Mouse (Mus musculus) gastrocnemius, adult 2 months (tissue): ENCODE results near the gene Rnf169. TPM values are rescaled to one million over a fixed set of nuclear protein-coding genes. Genes with fewer than 3 reads are reported as not detected.
A peak's percentile ranks its signal among the peaks of the same experiment; 100 is the strongest.

Experiments used
- DNase-seq: peaks from one replicate; pipeline ENCODE4 v3.0.0; 2022
- H3K27ac ChIP-seq: fragments of 200-600 bp; 2 replicates; pipeline ENCODE4 v1.8.1; 2022; ENCODE audit warnings: mild to moderate bottlenecking
- H3K4me3 ChIP-seq: fragments of 200-600 bp; 2 replicates; pipeline ENCODE4 v1.8.1; 2022; ENCODE audit warnings: mild to moderate bottlenecking, moderate library complexity
- CTCF ChIP-seq: fragments of 200-600 bp; IDR thresholded peaks from 2 replicates; pipeline ENCODE4 v1.8.1; 2022; ENCODE audit warnings: antibody characterized with exemption, mild to moderate bottlenecking, moderate library complexity
- intact Hi-C: fragments of 180-260 bp; cut with DNase I; formaldehyde crosslinking; loops from one replicate; pipeline ENCODE4 v1.15.1; 2025
- total RNA-seq, 2 experiments: library from RNA; stranded (reverse); gene quantifications; 2 replicates each; pipeline ENCODE4 v1.2.3; 2021

Rnf169 gene
- total RNA-seq, 2 experiments from 2014 or later = 8.1 to 10.0 TPM

DNA sequence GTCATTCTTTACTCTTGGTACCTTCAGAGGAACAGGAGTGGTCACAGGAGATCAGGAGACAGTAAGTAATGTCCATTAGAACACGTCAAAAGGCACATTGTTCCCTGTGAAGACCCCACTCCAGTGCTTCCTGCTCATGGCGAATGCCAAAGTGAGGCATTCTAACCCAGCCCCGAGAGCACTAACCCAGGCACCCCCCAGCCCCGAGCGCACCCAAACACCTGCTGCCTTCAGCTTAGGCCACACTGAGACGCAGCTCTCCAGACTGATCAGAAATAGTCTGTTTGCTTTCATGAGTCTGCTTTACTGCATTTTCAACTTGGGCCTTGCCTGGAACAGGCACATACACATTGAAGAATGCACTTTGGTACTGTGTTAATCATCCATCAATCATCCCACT lies 60.3 kb downstream of the Rnf169 start:
- no peak for DNase-seq
- TF ChIP-seq CTCF = no peak
- intact Hi-C loops = no loop called here

DNA sequence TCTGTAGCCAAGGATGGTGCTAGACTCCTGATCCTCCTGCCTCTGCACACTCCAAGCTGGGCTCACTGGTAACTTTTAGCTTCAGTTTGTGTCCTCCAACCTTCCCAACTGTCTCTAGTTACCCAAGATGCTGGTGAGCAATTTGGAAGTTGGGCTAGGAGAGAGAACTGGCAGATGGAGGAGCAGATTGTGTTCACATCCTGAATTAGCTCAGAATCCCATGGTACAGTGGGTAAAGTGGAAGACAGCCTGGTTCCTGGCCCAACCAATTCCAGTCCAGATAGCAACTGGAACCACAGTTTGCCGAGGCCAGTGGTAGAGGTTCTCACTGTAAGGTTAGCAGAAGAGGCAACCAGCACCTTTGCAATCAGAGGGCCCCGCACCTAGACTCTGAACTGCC lies 61.1 kb downstream of the Rnf169 start:
- DNase-seq = no peak
- no peak overlapping the region for H3K4me3 ChIP-seq
- H3K27ac ChIP-seq = no peak overlapping the region
- intact Hi-C loops = no loop called here
- TF ChIP-seq CTCF = no peak

More for the DNA sequence above, 60.3 kb downstream of the Rnf169 start:
- Histone ChIP-seq H3K4me3 (no peak overlapping the region), H3K27ac (no peak overlapping the region)

DNA sequence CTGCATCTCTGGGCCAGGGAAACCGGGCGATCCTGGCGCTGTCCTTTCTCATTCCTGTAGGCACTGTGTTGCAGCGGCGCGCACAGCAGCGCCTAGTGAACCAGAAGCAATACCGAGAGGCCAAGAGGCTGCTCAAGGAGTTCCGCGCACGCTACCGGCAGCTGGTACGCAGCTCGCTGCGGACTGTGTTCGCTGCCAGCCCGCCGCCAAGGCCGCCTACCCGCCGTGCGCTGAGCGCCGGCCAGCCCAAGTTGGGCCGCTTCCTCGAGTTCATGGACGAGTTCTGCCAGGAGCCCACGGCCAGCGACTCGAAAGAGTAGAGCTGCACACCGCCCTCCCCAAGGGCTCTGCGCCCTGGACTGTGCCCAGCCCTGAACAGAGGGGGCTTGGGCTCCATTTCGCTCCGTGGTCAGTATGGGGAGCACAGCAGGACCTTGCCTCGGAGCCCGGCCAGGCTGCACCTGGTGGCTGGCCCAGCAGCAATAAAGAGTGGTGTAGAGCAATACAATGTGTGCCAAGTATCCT lies 62.9 kb downstream of the Rnf169 start:
- DNase-seq = peak; percentile 77
- no peak for TF ChIP-seq CTCF
- intact Hi-C loops = no loop called here
- peak overlapping the region; percentile 65 for H3K4me3 ChIP-seq
- H3K27ac ChIP-seq = peak overlapping the region; percentile 50; the same call in 1 of the 2 replicates

DNA sequence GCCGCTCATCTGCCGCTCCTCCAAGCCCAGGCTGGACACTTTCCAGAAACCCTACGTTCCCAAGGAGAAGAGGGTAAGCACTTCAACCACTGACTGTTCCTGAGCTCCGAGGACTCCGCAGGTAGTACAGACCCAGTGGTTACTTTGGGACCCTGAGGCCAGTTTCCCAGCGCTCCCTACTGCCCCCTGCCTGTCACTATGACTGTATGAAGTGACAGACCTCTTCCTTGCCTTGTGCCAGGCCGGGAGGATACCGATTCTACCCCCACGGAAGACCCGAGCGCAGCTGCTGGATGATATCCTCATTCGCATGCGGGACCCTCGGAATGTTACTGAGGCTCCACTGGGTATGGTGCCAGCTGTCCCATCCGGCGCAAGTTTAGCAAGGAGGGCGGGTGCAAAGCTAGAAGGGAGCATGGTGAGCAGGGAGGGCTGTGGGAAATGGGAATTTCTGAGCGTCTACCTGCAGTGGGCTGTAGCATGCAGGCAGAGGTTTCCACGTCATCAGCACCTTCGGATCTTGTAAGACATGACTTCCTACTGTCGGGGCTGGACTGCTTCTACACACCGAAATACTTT lies 63.4 kb downstream of the Rnf169 start:
- Histone ChIP-seq H3K4me3 (peak overlapping the region; percentile 65), H3K27ac (peak overlapping the region; percentile 50; the same call in 1 of the 2 replicates)
- intact Hi-C loops = no loop called here
- DNase-seq = peak; percentile 68
- TF ChIP-seq CTCF = peak; percentile 77

DNA sequence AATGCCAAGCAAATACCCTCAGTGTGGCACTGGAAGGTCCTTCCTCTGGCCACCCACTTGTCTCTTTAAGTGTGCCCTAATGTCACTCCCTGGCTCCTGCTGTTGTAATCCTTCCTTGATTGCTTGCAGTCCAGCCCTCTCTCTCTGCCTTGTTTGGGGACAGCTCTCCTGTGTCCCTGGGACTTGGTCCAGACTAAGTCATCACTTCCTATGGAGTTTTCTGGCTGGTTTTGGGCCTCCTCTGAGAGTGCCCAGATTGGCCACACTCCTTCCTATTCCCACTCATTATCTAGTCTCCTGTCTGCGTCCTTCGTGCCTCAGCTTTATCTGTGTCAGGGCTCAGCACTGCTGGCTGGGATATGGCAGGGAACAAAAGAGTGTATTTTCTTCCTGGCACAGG lies 64.7 kb downstream of the Rnf169 start:
- DNase-seq = no peak
- Histone ChIP-seq H3K4me3 (no peak overlapping the region), H3K27ac (no peak overlapping the region)
- intact Hi-C loops = no loop called here
- TF ChIP-seq CTCF = no peak

DNA sequence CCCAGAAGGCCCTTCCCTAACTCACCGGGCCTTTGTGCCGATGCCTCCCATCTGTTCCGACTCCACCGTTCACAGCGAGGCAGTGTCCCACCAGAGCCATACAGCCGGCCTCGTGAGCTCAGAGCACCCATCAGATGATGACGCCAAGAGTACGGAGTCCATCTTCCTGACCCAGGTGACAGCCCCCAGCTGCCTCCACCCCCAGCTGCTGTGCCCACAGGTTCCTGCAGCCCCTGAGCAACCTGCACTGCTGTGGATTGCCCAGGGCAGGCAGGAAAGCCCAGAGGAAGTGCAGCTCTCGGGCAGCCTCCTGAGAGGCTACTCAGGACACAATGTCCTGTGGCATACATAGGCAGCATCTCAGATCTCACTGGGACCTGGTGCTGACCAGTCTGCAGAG lies 65.9 kb downstream of the Rnf169 start:
- no peak overlapping the region for H3K27ac ChIP-seq

DNA sequence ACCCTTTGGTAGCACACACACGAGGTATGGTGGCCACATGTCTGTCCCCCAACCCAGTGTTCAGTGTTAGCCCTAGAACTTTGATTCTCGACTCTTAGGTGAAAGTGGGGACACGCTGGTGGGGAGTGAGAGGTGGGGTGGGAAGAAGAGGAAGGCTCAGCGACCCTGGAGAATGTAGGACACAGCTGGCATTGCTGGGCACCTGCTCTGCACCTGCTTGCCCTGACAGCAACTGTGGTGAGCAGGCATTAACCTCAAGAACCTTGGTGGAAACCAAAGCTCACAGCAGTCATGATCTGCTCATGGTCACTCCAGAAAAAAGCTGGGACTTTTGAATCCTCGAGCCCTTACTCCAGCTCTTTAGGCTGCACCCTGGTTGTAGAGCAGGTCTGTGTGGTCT lies 69.2 kb downstream of the Rnf169 start:
- H3K4me3 ChIP-seq = no peak overlapping the region
- intact Hi-C loops = no loop called here
- no peak overlapping the region for H3K27ac ChIP-seq
- no peak for DNase-seq
- TF ChIP-seq CTCF = no peak

More for the DNA sequence above, 65.9 kb downstream of the Rnf169 start:
- no peak for DNase-seq
- intact Hi-C loops = no loop called here
- H3K4me3 ChIP-seq = no peak overlapping the region
- no peak for TF ChIP-seq CTCF

DNA sequence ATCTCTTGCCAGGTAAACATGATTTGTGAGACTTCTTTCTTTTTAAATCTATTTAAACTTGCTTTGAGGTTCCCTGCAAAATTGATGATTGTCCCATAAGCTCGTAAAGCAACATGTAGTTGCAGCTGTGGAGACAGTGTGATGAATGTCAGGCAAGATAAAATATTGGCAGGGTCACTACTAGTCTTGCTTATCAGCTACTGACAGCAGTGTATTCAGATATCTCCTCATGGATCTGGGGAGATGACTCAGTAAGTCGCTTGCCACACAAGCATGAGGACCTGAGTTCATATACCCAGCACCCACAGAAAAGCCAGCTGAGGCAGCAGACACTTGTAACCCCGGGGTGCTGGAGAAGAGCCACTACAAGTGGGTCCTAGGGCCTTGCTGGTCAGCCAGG lies 72.8 kb downstream of the Rnf169 start:
- Histone ChIP-seq H3K27ac (no peak overlapping the region), H3K4me3 (no peak overlapping the region)
- intact Hi-C loops = no loop called here
- no peak for TF ChIP-seq CTCF
- DNase-seq = no peak

DNA sequence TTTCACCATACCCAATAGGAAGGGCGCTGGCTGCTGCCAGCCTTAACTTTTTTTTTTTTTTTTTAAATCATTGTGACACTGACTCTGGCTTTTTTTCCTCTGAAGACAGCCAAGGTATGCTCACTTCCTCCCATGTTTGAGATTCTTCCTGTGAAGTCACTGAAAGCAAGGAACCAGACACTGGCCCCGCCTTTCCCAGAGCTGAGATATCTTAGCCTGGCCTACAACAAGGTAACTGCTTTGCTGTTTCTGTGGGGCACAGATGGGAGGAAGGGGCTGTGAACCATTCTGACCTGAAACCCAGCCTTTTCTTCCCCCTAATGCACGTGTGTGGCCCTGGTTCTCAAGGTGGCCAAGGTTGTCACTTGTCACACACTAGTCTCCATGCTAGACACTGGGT lies 73.9 kb downstream of the Rnf169 start:
- intact Hi-C loops = no loop called here
- DNase-seq = no peak
- TF ChIP-seq CTCF = no peak
- Histone ChIP-seq H3K4me3 (no peak overlapping the region), H3K27ac (no peak overlapping the region)

DNA sequence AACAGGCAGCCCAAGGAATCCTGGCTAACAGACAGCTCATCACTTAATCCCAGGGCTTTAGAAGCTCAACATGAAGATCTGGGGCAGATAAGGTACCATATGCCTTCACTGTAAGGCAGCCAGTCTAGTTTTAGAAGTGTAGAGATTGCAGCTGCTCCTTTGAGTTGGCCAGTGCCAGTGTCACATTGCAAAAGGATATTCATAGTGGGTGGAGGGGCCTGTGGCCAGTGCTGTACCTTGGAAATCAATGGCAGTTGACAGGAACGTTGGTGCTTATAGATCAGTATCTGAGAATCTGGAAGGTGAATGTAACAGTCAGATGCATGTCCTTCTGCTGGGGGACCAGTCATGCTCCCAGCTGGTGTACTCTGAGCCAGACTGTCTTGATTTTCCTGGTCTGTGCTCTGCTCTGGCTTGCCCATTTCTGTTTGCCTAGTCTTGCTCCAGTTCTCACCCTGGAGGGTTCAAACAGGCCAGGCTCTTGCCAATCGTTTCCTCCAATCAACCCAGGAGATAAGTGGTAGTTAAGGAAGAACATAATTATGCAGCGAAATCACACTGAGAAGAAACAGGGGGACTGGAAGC lies 75.7 kb downstream of the Rnf169 start:
- H3K4me3 ChIP-seq = no peak overlapping the region
- intact Hi-C loops = no loop called here
- TF ChIP-seq CTCF = no peak
- DNase-seq = peak; percentile 52
- peak overlapping the region; percentile 79 for H3K27ac ChIP-seq

DNA sequence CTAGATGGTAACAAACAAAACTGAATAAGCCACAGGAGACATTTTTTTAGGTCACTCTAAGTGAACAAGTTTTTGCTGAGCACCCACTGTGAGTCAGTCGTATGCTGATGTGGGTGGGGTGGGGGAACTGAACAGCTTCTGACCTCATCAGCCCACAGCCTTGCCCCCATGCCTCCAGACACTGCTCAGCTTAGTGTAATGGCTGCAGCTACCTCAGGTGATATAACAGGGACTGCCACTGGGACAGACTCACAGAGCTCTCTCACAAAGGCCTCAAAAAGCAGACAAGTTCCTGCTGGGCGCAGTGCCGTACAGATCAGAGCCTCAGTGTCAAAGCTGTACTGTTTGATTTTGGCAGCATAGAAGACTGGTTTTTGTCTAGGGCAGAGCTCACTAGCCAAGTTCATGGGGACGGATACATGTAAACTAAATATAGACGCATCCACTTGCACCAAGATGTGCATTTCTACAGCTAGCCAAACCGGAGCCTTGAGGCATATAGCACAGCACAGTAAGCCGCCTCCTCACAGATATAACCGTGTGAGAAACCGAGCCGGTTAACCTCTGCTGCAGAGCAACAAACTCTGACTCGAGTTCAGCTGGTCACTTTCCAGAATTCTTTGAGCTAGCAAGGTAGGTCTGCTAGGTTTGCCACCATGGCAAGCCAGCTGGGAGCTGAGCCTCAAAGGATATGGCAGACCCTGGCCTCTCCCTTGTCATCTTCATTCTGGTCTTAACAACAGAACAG lies 77.2 kb downstream of the Rnf169 start:
- no peak for TF ChIP-seq CTCF
- intact Hi-C loops = no loop called here
- peak; percentile 51 for DNase-seq
- H3K27ac ChIP-seq = peak overlapping the region; percentile 67
- H3K4me3 ChIP-seq = peak overlapping the region; percentile 11

DNA sequence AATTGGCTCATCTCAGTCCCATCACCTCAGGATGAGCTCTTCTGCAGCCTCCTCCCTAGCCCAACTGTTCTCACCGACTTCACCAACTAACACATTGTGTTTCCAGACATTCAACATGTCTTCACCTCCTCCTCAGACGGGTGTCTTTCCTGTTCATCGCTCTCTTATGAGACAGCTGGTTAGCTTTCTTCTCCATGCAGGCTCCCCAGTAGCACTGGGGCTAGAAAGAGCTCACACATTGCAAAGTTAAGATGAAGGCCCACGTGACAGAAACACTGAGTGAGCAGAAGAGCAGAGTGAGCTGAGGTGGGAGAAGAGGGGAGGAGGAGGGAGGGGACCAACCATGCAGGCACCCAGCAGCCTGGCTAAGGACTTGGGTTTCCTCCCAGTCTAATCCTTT lies 78.0 kb downstream of the Rnf169 start:
- intact Hi-C loops = no loop called here
- Histone ChIP-seq H3K4me3 (no peak overlapping the region), H3K27ac (peak overlapping the region; percentile 67)
- DNase-seq = no peak
- no peak for TF ChIP-seq CTCF

DNA sequence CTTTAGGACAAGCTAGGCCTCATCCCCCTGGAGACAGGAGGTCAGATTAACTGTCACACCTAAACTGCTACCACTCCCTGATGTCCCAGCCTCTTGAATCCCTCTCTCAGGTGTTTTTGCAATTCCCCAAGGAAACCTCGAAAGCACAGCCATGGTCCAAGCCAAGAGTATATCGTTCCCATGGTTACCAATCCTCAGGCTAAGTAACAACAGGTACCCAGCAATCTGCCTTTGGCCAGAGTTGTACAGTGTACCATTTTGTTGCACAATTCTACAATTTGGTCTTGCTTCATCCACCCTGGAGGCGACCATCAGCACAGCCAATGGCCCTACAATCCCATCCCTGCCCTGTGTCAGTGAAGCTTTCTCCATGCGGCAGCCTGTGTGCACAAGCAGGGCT lies 83.3 kb downstream of the Rnf169 start:
- H3K27ac ChIP-seq = no peak overlapping the region
- no peak for DNase-seq
- no peak for TF ChIP-seq CTCF
- no peak overlapping the region for H3K4me3 ChIP-seq
- intact Hi-C loops = no loop called here
